Mouse (Mus musculus) cerebellum, adult 2 months (tissue): Measurements from ENCODE around the gene Tnf. TPM values are rescaled to one million over a fixed set of nuclear protein-coding genes. Genes with fewer than 3 reads are reported as not detected.
A peak's percentile ranks its signal among the peaks of the same experiment; 100 is the strongest.

ENCODE experiments used
- DNase-seq, 2 experiments: peaks; one replicate each; pipeline ENCODE4 v3.0.0; 2021
- H3K27ac ChIP-seq: fragments of 200-500 bp; 2 replicates; pipeline ENCODE4 v1.5.1; 2012; ENCODE audit warnings: low read length, control low read depth, inconsistent platforms; ENCODE audit not compliant: insufficient read depth
- H3K27me3 ChIP-seq: fragments of 200-500 bp; 2 replicates; pipeline ENCODE4 v1.6.1; 2012; ENCODE audit warnings: inconsistent platforms, mild to moderate bottlenecking, low read length, moderate library complexity; ENCODE audit not compliant: control insufficient read depth, insufficient read depth
- H3K4me1 ChIP-seq: fragments of 200-500 bp; 2 replicates; pipeline ENCODE4 v1.6.1; 2011; ENCODE audit warnings: low read length; ENCODE audit not compliant: control insufficient read depth, insufficient read depth
- H3K4me3 ChIP-seq: fragments of 200-500 bp; replicated peaks from 2 replicates; pipeline ENCODE3; 2011; ENCODE audit warnings: mild to moderate bottlenecking, low read depth, low read length, control low read depth; ENCODE audit not compliant: insufficient read depth
- CTCF ChIP-seq: fragments of 200-500 bp; IDR thresholded peaks from 2 replicates; pipeline ENCODE4 v1.5.1; 2011; ENCODE audit warnings: low read depth, mild to moderate bottlenecking, control low read depth, low read length, moderate library complexity, borderline replicate concordance; ENCODE audit not compliant: insufficient read depth
- POLR2A ChIP-seq: fragments of 200-500 bp; IDR thresholded peaks from 2 replicates; pipeline ENCODE4 v1.6.1; 2011; ENCODE audit warnings: low read length, control low read depth, borderline replicate concordance; ENCODE audit not compliant: insufficient read depth
- WGBS: fragments of 180-500 bp; shearing (Covaris S2); methylation state at CpG from one replicate; pipeline ENCODE4 v1.1.7; 2018; 5-methylcytosine and 5-hydroxymethylcytosine counted together
- polyA plus RNA-seq: library from polyadenylated mRNA; depleted of rRNA; stranded (reverse); fragments of >200 nt; gene quantifications from 2 replicates; pipeline ENCODE4 v1.2.3, GENCODE M21; 2012

Gene Tnf
- polyA plus RNA-seq, 1 experiment = not detected

- no peak overlapping the region for H3K4me3 ChIP-seq
- no peaks in the 10 kb centered on the region for H3K27me3 ChIP-seq
- DNase-seq = no peak
- TF ChIP-seq CTCF (no peak), POLR2A (no peak)
- H3K27ac ChIP-seq = no peak overlapping the region
- H3K4me1 ChIP-seq = no peaks in the 10 kb centered on the region
- 68% methylated on average over 11 of the region's 11 CpGs for WGBS
Observed at GRCm38 (mm10) chr17:35172445-35173234, 29.2 kb downstream of the Tnf start.

DNA sequence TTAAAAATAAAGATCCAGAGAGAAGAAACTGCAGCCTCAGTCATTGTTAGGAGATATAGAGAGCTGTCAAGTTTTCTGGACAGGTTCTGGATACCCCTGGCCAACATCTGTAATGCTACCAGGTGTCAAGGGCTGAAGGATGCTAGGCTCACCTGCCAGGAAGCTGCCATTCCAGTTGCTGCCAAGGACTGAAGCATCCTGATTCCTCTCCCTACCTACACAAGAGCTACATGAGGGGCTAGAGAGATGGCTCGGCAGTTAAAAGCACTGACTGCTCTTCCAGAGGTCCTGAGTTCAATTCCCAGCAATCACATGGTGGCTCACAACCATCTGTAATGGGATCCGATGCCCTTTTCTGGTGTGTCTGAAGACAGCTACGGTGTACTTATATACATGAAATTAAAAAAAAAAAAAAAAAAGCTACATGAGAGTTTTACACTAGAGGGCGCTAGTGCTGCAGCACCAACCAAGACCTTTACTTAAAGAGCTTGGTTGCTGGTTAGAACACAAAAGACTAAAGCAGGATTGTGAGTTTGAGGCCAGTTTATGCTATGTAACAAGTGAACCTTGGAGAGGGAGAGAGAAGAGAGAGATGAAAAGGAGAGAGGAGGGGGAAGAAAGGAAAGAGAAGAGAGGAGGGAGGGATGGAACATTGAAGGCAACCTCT is 33.1 kb downstream of the Tnf start:
- no peak for TF ChIP-seq POLR2A
- TF ChIP-seq CTCF = no peak
- no peaks in the 10 kb centered on the region for H3K4me1 ChIP-seq
- 11% methylated on average over 4 of the region's 4 CpGs for WGBS
- no peak for DNase-seq
- no peaks in the 10 kb centered on the region for H3K27me3 ChIP-seq
- no peak overlapping the region for H3K27ac ChIP-seq
- no peak overlapping the region for H3K4me3 ChIP-seq

DNA sequence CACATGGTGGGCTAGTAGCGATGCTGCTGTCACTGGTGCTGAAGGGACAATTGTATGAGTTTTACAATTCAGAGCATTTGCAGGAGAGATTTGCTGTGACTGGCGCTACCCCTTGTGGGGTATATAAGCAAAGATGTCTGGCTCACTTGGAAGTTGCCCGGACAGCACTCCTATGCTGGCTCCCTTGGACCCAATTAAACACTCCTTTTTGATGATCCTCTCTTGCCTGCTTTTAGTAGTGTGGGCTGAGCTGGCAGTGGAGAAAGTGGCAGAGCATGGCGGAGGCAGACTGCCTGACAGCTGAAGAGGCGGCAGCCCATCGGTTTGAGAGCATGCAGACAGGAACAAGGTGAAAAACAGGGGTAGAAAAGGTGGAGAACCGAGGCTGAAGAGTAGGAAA is 34.0 kb downstream of the Tnf start:
- no peak for DNase-seq
- no peaks in the 10 kb centered on the region for H3K4me1 ChIP-seq
- no peak overlapping the region for H3K4me3 ChIP-seq
- WGBS = 80% methylated on average over 7 of the region's 7 CpGs
- TF ChIP-seq POLR2A (no peak), CTCF (no peak)
- no peaks in the 10 kb centered on the region for H3K27me3 ChIP-seq
- H3K27ac ChIP-seq = no peak overlapping the region

DNA sequence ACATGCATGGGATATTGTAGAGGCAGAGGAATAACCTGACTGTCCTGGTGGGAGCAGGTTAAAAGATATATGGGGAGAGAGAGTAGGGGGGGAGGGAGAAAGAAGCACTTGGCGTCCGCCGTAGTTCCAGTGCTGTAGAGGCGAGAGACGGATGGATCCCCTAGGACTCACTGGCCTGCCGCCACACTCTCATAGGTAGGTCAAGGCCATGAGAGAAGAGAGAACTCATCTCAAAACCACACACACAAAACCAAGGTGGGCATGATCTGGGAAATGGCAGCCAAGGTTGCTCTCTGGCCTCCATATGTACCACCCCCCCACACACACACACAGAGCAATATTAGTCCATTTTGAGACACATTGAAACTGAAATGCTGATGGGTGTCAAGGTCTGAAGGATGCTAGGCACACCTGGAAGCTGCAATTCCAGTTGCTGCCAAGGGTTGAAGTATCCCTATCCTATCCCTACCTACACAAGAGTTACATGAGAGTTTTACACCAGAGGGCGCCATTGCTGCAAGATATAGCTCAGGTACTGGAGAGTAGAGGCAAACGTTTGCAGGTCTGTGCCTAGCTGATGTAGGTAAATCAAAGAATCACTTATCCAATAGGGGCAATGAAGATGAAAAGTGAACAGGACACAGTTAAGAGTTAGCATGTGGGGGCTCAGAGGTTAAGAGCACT is 35.3 kb downstream of the Tnf start:
- Histone ChIP-seq H3K4me3 (no peak overlapping the region), H3K27me3 (no peaks in the 10 kb centered on the region), H3K27ac (no peak overlapping the region), H3K4me1 (peaks cover 8% of the 10 kb centered on the region; the same call in 1 of the 2 replicates)
- WGBS = 57% methylated on average over 8 of the region's 8 CpGs
- peak; percentile 63 to 75 for DNase-seq
- TF ChIP-seq POLR2A = no peak
- TF ChIP-seq CTCF = peak; percentile 65

- no peak for DNase-seq
- no peaks in the 10 kb centered on the region for H3K27me3 ChIP-seq
- TF ChIP-seq POLR2A (no peak), CTCF (no peak)
- peak overlapping the region; percentile 65 for H3K4me3 ChIP-seq
- 17% methylated on average over 12 of the region's 12 CpGs for WGBS
- no peak overlapping the region for H3K27ac ChIP-seq
- H3K4me1 ChIP-seq = peaks cover 13% of the 10 kb centered on the region; the same call in 1 of the 2 replicates
Observed at GRCm38 (mm10) chr17:35165451-35166155, 36.2 kb downstream of the Tnf start.

DNA sequence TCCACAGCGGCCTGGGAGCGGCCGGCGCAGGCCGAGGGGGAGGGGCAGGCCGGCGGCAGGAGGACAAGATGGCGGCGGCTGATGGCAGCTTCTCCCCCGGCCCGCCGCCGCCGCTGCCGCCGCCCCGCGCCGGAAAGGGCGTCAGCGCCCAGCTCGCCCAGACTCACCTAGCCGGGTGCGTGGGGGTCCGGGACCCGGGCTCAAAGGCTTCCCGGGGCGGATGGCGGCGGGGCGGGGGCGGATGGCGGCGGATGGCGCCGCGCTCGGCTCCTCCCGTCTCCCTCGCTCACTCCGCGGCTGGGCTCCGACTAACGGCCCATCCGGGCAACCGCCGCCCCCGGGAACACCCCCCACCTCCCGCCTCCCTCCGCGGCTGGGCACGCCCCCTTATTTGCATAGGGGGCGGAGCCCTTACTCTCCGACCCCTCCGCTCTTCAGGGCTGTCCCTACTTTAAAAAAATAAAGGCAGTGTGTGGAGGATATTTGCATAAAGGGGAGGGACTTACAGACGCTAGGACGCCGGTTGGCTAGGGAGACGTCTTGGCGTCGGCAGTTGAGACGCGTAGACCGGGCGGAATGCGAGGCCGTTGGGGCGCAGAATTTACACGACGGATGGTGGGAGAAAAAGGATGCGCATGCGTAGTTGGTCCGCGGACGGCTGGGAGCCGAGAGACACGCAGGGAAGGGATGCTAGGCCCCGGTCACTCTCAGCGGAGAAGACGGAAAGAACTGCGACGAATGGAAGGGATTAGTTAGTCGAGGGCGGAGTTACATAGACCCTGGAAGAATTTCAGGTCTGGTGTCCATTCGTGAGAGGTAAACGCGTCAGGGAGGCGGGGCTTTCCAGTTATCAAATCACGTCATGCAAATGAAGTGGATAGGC is 37.0 kb downstream of the Tnf start, which contains the start of gene Prrc2a:
Prrc2a (minus strand) TSS at position 330 of the 883 bp plus-strand sequence.
- peak; percentile 99 for DNase-seq
- no peaks in the 10 kb centered on the region for H3K27me3 ChIP-seq
- peak within 1 kb of the TSS; percentile 82 for H3K27ac ChIP-seq
- under 1% methylated on average over 86 of the region's 89 CpGs for WGBS
- TF ChIP-seq CTCF = no peak
- TF ChIP-seq POLR2A = peak; percentile 98
- peaks cover 13% of the 10 kb centered on the region; the same call in 1 of the 2 replicates for H3K4me1 ChIP-seq
- H3K4me3 ChIP-seq = peak within 1 kb of the TSS; percentile 98

DNA sequence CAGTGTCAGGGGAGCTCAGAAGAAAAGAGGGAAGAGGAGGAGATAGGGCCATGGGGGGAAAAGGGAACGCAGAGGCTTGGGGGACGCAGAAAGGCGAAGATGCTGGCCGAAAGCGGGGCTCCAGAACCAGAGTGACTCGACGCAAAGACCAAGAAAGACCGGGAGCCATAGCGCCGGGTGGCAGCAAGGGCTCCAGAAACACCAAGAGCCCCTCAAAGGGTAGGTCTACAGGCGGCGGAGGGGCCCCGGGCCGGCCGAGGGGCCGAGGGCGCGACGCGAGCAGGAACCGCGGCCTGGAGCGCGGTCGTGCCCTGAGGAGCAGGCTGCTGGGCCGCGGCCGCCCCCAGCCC is 37.6 kb downstream of the Tnf start:
- TF ChIP-seq CTCF (no peak), POLR2A (no peak)
- WGBS = 0% methylated on average over 28 of the region's 28 CpGs
- H3K27ac ChIP-seq = peak overlapping the region; percentile 82
- no peaks in the 10 kb centered on the region for H3K27me3 ChIP-seq
- peak overlapping the region; percentile 98 for H3K4me3 ChIP-seq
- DNase-seq = no peak
- peaks cover 13% of the 10 kb centered on the region; the same call in 1 of the 2 replicates for H3K4me1 ChIP-seq
